Mouse (Mus musculus): Measurements from ENCODE around the gene Naa80. TPM values are rescaled to one million over a fixed set of nuclear protein-coding genes. Genes with fewer than 3 reads are reported as not detected.

The Naa80 gene
- total RNA-seq (2017) = 8.0 and 8.7 TPM in 2 replicates

GRCm38 (mm10) chr9:107578587-107578986 lies at the start of gene Naa80:
TSS of gene Naa80 (plus strand) at chr9:107578887.
- no peak for ATAC-seq (ENCODE audit: extremely low read depth, insufficient number of reproducible peaks, low FRiP score, poor library complexity, severe bottlenecking)

DNA sequence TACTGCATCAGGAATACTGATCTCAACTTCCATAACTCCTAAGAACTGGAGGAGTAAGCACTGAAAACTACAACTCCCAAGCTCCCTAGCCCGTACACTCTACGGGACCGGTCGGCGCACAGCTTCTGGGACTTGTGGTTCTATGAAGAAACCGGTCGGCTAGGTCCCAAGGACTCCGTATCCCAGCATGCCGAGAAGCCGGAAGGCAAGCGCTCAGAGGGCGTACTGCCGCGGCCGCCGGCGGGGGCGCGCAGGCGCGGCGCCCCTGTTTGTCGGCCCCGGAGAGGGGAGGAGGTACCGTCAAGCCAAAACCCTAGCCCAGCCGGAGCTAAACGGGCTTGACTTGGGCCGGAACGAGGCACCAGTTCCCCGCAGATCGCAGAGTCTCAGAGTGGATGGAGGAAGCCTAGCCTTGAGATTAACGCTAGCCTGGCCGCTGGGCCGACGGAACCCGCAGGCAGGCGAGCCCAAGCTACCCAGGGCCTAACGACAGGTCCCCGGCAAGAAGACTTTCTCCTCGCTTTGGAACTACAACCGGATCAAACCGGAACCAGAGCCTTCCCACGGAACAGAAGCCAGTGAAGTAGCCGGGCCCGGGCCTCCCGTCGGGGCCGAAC lies 44.8 kb upstream of the Naa80 start, which contains the start of gene Tmem115:
Gene Tmem115, plus strand, starts transcription at position 155 of the 617 bp plus-strand sequence.
- ATAC-seq (ENCODE audit: extremely low read depth, insufficient number of reproducible peaks, low FRiP score, poor library complexity, severe bottlenecking) = peak; percentile 92

DNA sequence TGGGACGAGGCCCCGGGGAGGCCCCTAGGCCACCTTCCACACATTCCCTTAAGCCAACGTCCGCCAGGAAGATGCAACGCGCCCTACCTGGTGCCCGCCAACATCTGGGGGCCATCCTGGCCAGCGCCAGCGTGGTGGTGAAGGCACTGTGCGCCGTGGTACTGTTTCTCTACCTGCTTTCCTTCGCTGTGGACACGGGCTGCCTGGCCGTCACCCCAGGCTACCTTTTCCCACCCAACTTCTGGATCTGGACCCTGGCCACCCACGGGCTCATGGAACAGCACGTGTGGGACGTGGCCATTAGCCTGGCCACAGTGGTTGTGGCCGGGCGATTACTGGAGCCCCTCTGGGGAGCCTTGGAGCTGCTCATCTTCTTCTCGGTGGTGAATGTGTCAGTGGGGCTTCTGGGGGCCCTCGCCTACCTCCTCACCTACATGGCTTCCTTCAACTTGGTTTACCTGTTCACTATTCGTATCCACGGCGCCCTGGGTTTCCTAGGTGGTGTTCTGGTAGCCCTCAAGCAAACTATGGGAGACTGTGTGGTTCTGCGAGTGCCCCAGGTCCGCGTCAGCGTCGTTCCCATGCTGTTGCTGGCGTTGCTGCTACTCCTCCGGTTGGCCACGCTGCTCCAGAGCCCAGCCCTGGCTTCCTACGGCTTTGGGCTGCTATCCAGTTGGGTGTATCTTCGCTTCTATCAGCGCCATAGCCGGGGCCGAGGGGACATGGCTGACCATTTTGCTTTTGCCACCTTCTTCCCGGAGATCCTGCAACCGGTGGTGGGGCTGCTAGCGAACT lies 44.1 kb upstream of the Naa80 start:
- ATAC-seq (ENCODE audit: extremely low read depth, insufficient number of reproducible peaks, low FRiP score, poor library complexity, severe bottlenecking) = no peak

- no peak for ATAC-seq (ENCODE audit: extremely low read depth, insufficient number of reproducible peaks, low FRiP score, poor library complexity, severe bottlenecking)
Observed at GRCm38 (mm10) chr9:107538231-107538630, 40.5 kb upstream of the Naa80 start.

DNA sequence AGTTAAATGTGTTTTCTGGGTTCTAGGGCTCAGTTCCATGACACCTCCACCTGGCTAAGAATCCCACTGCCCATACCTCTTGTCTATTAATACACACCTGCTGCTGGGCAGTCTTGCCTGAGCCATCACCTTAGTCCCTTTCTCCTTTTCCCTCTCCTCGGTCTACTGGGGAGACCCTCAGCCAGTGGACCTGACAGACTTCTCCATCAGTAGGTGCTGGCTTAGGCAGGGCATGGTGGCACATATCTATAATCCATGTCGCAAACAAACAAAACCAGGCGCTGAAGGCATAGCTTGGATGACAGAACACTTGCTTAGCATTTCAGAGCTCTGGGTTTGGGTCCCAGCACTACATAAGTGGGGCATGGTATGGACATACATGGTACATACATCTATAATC lies 40.0 kb upstream of the Naa80 start:
- ATAC-seq (ENCODE audit: extremely low read depth, insufficient number of reproducible peaks, low FRiP score, poor library complexity, severe bottlenecking) = no peak

DNA sequence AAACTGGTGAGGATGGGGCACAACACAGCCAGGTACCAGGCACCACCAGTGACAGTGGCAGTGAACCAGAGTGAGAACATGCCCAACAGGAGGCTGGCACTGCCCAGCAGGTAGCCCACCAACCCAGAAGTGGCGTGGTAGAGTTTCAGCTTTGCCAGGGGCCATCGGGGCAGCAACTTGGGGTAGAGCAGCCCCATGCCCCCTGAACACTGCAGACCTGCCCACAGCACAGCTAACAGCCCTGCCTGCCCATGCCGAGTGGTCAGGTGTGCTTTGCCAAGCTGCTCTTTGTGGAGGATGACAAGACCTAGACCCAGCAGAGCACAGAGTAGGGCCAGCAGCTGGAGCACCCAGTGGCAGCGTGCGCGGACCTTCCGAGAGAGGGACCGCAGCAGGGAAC lies 38.7 kb upstream of the Naa80 start:
- ATAC-seq (ENCODE audit: extremely low read depth, insufficient number of reproducible peaks, low FRiP score, poor library complexity, severe bottlenecking) = no peak

GRCm38 (mm10) chr9:107540420-107540819 lies 38.3 kb upstream of the Naa80 start:
- ATAC-seq (ENCODE audit: extremely low read depth, insufficient number of reproducible peaks, low FRiP score, poor library complexity, severe bottlenecking) = no peak

GRCm38 (mm10) chr9:107541005-107541404 lies 37.7 kb upstream of the Naa80 start:
- no peak for ATAC-seq (ENCODE audit: extremely low read depth, insufficient number of reproducible peaks, low FRiP score, poor library complexity, severe bottlenecking)

DNA sequence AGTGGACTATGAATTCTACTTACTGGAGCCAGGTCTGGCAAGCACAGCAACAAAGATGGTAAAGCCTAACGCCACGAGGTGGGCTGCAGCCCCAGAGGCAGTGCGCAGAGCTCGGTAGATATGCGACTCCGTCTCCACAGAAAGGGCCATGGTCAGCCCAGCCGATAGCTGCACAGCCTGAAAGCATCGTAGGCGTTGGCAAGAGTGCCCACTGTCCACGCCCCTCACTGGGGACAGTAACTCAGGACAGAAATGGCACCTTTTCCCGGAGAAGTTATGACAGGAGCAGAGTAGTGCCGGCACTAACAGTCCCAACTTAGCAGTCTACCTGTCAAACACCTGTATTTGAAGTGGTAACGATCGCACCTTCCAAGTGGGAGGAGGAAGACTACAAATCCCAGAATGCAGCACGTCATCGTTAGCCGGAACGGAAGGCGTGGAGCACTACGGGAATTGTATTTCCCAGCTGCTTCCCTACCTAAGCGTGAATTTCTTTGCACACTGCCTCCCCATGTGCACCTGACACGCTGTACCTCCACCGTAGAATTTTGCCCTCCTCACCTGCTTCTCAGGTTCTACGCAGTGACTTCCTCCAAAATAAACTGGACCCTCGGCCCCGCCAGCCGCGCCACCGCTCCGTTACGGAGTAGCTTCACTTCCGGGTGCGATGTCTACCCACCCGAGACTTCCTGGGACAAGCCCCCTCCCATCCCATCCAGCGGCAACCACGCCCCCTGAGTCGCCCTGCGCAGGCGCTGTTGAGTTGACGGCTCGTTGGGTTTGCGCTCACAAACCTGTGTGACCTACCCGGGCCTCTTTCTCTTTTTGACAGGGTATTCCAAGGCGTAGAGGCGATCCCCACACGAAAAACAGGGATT lies 37.0 kb upstream of the Naa80 start, which contains the start of the genes Cyb561d2 and Nprl2:
Gene Cyb561d2, minus strand, starts transcription at position 720 of the 878 bp plus-strand sequence.
Gene Nprl2, plus strand, starts transcription at position 753 of the 878 bp plus-strand sequence.
- ATAC-seq (ENCODE audit: extremely low read depth, insufficient number of reproducible peaks, low FRiP score, poor library complexity, severe bottlenecking) = peak; percentile 78

- ATAC-seq (ENCODE audit: extremely low read depth, insufficient number of reproducible peaks, low FRiP score, poor library complexity, severe bottlenecking) = no peak
Observed at GRCm38 (mm10) chr9:107542352-107542686, 36.4 kb upstream of the Naa80 start.

DNA sequence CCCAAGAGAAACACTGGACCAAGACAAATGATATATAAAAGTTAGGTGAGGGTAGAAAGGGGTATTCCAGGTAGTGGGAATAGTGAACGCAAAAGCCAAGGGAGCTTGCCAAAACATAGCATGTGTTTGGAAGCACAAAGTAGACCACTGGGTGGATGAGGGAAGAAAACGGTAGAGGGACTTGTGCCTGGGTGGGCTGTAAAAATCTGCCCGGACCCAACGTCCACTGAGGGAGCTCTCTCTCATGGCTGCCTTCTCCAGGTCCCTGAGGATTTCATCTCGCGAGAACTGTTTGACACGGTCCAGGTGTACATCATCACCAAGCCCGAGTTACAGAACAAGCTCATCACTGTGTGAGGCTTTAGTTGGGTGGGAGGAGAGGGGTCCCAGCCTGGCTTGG lies 36.0 kb upstream of the Naa80 start:
- no peak for ATAC-seq (ENCODE audit: extremely low read depth, insufficient number of reproducible peaks, low FRiP score, poor library complexity, severe bottlenecking)

GRCm38 (mm10) chr9:107543299-107543698 lies 35.4 kb upstream of the Naa80 start:
- no peak for ATAC-seq (ENCODE audit: extremely low read depth, insufficient number of reproducible peaks, low FRiP score, poor library complexity, severe bottlenecking)

- no peak for ATAC-seq (ENCODE audit: extremely low read depth, insufficient number of reproducible peaks, low FRiP score, poor library complexity, severe bottlenecking)
Observed at GRCm38 (mm10) chr9:107544196-107544700, 34.4 kb upstream of the Naa80 start.

DNA sequence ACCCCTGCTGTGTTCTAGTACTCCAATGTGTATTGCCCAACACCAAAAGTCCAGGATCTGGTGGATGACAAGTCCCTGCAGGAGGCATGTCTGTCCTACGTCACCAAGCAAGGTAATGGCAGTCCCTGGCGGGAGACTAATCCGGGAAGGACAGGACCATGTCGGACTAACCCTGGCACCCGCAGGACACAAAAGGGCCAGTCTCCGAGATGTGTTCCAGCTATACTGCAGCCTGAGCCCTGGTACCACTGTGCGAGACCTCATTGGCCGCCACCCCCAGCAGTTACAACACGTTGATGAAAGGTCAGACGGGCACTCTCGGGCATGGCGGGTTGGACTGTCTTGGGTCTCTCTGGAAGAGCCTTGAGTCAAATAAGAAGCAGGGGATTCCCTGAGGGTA lies 34.0 kb upstream of the Naa80 start:
- no peak for ATAC-seq (ENCODE audit: extremely low read depth, insufficient number of reproducible peaks, low FRiP score, poor library complexity, severe bottlenecking)

GRCm38 (mm10) chr9:107545199-107545598 lies 33.5 kb upstream of the Naa80 start:
- ATAC-seq (ENCODE audit: extremely low read depth, insufficient number of reproducible peaks, low FRiP score, poor library complexity, severe bottlenecking) = no peak

DNA sequence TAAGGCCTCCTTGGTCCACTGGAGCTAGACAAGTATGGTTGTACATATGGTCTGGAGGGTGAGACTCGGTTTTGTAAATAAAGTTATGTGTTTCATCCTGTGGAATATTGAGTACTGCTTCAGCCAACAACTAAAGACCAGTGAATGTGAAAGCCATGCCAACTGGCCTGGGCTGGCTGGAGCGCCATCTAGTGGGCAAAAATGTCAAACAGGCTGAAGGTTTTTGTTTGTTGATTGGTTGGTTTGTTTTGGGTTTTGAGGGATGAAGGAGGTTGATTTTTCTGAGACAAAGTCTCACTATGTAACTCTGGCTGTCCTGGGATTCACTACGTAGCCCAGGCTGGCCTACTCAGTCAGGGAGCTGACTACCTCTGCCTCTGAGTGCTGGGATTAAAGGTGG lies 33.1 kb upstream of the Naa80 start:
- peak; percentile 17; the same call in 1 of the 2 replicates for ATAC-seq (ENCODE audit: extremely low read depth, insufficient number of reproducible peaks, low FRiP score, poor library complexity, severe bottlenecking)

GRCm38 (mm10) chr9:107547026-107547425 lies 31.7 kb upstream of the Naa80 start, which contains the start of gene Zmynd10:
TSS of gene Zmynd10 (plus strand) at chr9:107547298.
- peak; percentile 45 for ATAC-seq (ENCODE audit: extremely low read depth, insufficient number of reproducible peaks, low FRiP score, poor library complexity, severe bottlenecking)

DNA sequence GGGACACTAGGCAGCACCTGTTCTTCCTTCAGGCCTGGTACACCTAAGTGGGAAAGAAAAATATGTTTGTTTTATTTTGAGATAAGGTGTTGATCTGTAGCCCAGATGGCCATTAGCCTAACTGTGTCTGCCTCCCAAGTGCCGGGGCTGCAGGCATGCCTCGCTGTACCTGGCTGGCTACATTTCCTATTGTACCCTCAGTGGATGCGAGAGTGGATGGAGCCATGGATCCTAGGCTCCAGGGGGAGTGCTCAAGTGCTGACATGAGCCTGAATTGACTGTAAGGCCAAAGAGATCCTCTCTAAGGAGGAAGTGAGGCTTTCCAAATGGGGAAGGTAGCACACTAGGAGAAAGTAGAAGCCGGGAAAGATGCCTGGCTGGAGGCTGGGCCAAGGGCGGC lies 30.7 kb upstream of the Naa80 start:
- no peak for ATAC-seq (ENCODE audit: extremely low read depth, insufficient number of reproducible peaks, low FRiP score, poor library complexity, severe bottlenecking)

GRCm38 (mm10) chr9:107548820-107549219 lies 29.9 kb upstream of the Naa80 start:
- no peak for ATAC-seq (ENCODE audit: extremely low read depth, insufficient number of reproducible peaks, low FRiP score, poor library complexity, severe bottlenecking)
